Mouse (Mus musculus): ENCODE measurements around the gene Gna15.

The Gna15 gene

GRCm38 (mm10) chr10:81466881-81467280 is 57.1 kb downstream of the Gna15 start:
- no peak for DNase-seq (ENCODE audit: low read depth)

DNA sequence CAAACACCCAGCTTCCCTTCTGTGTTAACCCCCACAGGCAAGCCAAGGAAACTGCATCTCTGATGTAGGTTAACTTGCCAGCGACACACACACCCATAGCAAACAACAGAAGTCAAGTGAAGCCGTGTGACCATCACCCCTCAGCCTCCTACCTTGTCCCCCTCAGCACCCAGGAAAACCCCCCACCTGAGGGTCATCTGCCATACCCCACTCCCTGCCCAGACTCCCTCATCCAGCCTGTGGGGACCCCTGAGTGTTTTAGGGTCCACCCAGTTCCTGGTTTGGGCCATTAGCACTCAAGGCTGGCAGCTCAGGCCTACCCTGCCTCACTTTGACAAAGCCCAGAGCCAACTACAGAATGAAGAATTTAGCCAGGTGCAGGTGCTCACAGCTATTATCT is 58.0 kb downstream of the Gna15 start:
- no peak for DNase-seq (ENCODE audit: low read depth)

GRCm38 (mm10) chr10:81465265-81465645 is 58.8 kb downstream of the Gna15 start:
- peak; percentile 46 for DNase-seq (ENCODE audit: low read depth)

DNA sequence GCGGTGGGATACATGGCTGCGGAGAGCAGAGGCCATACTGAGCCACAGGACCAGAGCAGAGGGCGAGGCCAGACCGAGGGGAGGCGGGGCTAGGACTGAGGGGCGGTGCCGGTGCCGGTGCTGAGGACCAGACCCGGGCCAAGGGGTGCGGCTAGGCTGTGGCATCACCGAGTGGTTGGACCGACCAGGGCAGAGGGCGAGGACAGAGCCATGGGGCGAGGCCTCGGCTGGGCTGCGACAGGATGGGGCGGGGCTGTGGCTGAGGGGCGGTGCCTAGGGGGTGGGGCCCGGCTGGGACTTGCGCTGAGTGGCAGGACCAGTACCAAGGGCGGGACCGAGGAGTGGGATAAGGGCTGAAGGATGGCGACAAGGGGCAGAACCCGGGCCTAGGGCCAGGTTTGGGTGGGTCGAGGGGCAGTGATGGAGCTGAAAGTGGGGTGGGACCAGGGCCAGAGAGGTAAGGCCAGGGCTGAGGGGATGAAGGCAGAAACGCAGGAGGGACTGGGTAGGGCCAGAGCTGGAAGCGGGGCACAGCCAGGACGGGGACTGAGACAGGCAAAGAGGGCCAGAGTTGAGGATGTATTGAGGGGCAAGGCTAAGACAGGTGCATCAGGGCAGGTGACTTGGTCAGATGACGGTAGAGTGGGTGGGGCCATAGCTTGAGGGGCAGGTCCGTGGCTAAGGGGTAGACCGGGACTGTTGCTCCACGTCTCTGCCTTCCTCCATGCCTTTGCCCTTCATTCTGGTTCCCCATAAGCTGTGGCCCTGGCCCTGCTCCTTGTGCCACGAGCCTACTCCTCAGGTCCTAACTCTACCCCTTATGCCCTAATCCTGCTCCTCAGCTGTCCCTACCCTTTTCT is 59.4 kb downstream of the Gna15 start:
- peak; percentile 67 for DNase-seq (ENCODE audit: low read depth)

DNA sequence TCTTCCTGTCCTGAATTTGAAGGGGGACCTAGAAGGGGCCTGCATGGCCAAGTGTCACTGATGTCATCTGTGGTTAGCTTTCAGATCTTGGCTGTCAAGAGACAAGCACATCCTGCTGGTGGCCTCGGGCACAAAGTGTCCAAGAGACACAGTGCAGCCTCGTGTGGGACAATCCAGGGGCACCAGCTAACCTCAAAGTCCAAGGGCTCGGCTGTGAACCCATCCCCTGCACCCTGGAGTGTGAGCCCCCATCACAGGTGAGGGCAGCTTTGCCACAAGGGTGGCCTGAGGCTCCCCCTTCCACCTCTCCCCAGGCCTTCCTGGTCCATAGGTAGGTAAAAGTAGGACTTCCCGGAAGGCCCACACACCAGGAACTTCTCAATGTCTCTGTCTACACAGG is 60.5 kb downstream of the Gna15 start:
- DNase-seq (ENCODE audit: low read depth) = no peak

GRCm38 (mm10) chr10:81462917-81463316 is 61.1 kb downstream of the Gna15 start:
- DNase-seq (ENCODE audit: low read depth) = no peak

GRCm38 (mm10) chr10:81462415-81462804 is 61.6 kb downstream of the Gna15 start:
- DNase-seq (ENCODE audit: low read depth) = no peak

DNA sequence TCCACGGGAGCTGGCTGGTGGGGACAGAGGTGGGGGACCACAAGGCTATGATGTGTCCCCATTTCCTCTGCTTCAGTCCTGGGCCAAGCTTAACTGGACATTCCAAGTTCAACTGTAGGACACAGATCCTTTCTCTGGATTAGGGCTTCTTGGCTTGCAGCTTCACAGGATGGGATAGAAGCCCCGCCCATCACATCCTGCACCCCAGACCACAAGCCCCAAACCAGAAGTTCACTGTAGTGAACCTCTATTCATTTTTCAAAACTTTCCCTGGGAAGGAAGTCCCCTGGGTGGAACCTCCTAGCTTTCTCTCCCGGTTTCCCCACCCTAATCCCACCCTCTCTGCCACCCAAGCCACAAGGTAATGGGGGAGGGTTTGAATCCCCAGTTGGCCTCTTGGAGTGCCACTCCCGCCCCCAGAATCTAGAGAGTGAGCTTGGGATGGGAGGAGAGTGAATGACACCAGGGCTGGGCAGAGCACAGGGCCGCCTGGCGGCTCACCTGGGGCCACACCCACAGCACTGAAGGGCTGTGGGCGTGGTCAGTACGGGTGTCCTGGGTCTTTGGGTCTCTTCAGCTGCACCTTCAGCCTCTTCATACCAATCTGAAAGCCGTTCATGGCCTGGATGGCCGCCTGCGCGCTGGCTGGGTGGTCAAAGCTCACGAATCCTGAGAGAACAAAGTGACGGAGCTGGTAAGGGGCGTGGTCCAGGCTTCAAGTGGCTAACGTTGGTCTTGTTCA is 62.2 kb downstream of the Gna15 start:
- no peak for DNase-seq (ENCODE audit: low read depth)

DNA sequence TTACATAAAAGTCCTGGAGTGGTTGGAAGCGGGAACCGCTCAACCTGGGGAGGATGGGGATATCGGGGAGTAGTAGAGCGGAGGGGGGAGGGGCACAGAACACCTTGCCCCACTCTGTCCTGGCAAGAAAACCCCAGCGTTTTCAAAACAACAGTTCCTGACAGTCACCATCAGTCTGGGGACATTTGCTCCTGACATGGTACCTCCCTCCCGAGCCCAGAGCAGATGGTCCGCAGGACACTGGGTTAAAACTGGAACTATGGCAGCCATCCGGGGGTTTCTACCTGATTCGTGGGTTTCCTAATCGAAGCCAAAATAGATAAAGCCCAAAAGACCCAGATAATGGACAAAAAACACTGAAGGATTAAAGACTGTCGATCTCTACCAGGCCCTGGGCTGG is 63.1 kb downstream of the Gna15 start:
- DNase-seq (ENCODE audit: low read depth) = no peak

DNA sequence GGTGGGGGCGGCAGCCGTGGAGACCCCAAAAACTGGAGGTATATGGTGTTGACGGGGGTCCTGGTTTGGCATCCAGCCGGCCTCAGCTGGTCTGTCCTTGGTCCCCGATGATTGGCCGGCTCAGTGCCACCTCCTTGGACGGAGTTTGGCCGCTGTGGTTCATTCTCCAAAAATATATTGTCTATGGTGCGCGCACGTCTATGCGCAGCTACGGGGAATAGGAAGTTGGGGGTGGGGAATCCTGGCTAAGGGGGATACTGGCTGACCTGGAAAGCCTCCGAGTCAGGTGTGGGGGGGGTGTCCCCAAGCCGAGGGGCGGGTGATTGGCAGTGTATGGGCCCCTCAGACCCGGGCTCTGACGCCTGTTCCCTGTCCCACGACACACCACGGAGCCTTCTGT is 63.6 kb downstream of the Gna15 start:
- no peak for DNase-seq (ENCODE audit: low read depth)

DNA sequence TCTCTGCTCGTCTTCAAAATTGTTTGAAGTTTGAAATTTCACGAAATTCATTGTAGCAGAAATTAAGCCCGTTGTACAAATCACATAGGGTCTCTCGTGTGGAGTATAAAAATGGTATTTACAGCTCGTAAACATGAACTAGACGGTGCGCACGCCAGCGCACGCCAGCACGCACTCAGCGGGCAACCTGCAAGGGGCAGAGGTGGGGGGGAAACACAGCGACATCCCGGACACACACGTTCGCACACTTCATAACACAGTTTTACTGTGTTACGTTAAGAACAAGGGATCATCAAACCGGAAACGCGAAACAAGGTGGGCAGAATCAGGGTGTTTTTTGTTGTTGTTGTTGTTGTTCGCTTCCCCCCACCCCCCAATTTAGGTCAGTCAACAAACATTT is 64.6 kb downstream of the Gna15 start:
- DNase-seq (ENCODE audit: low read depth) = no peak

- DNase-seq (ENCODE audit: low read depth) = no peak
Measured at GRCm38 (mm10) chr10:81458267-81458666, 65.8 kb downstream of the Gna15 start.

DNA sequence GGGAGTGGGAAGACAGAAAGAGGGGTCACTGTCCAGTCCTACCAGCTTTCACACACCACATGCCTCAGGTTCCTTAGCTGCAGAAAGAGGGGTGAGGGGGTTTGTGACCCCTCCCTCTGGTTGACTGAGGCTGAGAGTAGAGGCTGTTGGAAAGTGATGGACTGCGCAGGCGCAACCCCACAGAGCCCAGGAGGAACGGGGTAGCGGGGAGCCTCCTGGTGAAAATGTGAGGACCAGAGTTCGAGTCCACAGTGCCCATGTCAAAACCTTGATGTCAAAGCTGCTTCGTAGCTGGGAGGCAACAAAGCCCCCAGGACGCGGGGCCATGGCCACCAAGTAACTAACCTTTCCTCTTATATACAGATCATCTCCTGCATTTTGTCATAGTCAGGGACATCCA is 66.4 kb downstream of the Gna15 start:
- no peak for DNase-seq (ENCODE audit: low read depth)

DNA sequence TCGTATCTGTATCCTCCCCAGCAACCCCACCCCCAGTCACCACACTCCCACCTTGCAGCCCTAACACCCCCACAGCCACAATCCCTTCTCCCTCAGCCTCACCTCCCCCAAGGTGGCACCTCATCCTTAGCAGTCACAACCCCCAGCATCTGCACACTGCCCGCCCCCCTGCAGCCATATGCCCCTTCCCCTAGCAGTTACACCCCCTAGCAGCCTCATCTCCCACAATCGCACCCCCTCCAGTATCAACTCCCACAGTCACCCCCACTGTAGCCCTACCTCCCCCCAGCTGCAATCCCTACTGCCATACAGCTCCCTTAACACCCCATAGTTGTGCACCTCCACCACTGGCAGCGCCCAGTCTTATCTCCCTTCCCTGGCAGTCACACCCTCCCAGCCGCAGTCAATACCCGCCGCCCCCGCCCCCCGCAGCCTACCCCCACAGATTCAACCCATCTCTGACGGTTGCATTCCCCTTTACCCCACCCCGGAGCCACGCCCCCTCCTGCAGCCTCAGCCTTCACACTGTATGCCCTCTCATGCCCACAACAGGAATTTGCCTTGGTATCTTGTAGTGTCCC is 67.0 kb downstream of the Gna15 start:
- no peak for DNase-seq (ENCODE audit: low read depth)

DNA sequence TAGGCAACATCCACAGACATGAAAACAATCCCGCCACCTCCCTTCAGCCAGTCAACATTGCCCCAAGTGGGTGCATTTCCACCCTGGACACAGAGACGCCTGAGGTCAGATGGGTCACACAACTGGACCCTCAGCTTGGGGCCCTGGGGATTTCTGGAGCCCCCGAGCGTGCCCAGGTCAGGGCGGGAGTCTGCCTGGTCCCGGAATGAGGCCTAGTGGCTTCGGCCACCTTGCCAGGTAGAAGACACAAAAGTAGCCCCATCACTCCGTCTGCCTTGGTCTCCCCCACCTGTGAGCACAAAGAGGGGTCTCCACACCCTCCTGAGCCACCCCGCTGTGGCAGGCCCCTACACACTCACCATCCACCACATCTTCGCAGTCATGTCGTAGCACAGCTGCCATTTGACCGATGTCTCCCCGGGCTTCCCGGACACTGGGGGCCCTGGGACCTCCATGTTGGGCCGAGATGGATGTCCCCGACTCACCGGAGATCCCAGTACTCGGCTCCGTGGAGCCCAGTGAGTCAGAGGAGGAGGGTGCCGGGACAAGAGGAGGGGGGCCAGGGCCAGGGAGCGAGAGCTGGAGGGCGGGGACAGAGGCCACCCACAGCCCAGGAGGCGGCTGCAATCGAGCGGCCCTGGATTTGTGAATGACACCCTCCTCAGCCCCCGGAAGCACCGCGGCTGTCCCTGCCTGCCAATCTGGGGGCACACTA is 68.7 kb downstream of the Gna15 start, which contains the start of gene Nfic:
Gene Nfic, minus strand, starts transcription at position 455 of the 715 bp plus-strand sequence.
- DNase-seq (ENCODE audit: low read depth) = no peak

DNA sequence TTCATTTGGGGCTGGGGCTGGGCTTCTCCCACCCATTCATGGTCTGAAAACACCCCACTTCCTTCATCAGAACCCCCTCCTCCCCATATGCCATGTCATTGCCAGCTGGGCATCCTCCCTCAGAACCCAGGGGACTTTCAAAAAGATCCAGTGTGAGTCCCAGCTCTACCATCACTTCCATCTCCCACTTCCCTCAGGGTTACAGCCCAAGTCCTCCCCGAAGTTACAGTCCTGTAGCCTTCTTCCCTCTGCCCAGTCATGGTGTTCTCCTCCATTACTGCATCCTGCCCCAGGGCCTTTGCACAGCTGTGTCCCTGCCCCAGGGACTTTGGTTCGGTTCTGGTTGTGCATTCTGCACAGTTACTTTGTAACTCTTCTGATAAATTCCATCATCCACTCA is 69.9 kb downstream of the Gna15 start:
- DNase-seq (ENCODE audit: low read depth) = no peak

DNA sequence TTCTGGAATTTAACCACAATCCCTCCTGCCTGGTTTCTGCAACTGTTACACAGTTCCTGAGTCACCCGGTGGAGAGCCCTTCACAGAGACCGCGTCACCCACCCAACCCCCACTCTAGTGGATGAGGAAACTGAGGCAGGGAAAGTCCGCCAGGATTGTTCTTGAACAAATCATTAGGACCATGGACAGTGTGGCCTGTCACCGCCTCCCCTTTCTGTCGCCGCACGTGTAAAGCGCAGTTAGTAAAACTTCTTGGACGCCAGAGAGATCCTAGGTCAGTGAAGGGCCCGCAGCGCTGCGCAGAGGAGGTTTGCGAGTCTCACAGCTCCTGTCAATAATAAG is 71.1 kb downstream of the Gna15 start:
- DNase-seq (ENCODE audit: low read depth) = no peak

Measured in c-Kit-positive CD71-negative TER-119-negative erythroid progenitor cells, embryonic 14.5 days (primary cell).